Mouse (Mus musculus) kidney, adult 18-20 months (tissue): ENCODE measurements around the gene Smyd3.
A peak's percentile ranks its signal among the peaks of the same experiment; 100 is the strongest.

Experiments
- DNase-seq: peaks from one replicate; pipeline ENCODE4 v3.0.0; 2021

The Smyd3 gene

DNA sequence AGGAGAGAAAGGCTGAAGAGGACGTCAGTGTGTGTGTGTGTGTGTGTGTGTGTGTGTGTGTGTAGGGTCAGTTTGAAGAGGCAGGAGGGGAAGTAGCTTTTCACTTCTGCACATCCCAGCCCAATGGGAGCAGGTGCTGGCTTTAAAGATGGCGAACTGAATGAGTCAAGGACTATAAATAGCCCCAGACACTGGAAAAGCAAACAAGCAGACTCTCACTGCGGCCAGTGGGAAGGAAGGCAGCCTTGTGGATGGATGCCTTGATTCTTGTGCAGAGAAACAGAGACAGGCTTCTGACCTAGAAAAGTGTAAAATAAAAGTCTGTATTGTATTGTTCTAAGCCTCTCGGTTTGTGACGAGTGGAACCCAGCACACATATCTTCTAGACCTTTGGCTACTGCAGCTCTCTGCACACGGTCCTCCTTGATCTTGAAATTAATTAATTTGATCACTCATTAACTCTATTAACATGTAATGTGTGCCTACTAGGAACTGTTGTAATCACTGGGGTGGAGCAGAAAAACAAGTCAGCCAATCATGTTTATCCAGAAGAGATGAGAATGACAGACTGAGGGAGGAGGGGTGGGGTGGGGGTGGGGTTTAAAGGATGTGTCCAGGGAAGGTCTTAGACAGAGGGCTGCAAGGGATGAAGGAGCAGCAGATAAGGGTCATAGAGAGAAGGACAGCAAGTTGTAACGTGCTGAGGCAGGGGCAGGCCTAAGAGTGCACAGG, 463.3 kb downstream of the Smyd3 start:
- DNase-seq: peak; percentile 12

DNA sequence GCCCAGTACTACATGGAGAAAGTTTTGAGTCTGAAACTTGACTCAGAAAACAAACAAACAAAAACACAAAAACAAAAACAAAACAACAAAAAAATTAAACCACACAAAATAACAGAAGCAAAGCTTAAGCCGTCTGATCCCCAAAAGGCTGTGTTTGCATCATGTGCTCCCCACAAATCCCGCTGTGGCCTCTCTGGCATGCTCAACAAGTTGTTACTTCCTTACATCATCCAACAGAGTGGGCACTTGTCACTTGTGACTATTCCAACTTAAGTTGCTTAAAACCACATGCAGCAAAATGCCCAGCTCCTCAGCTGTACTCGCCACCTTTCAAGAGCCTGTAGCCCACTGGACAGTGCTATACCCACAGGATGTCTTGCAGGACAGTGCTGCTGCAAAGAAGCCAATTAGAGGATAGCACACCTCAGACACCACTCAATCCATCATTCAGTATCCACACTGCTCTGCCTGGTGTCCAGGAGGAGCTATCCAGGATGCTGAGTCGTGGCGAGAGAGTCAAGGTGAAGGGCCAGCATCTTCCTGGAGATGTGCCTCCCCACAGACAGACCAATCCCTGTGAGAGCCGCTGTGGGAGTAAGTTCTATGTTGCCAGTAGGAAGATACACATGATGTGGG, 465.2 kb downstream of the Smyd3 start:
- DNase-seq: no peak

DNA sequence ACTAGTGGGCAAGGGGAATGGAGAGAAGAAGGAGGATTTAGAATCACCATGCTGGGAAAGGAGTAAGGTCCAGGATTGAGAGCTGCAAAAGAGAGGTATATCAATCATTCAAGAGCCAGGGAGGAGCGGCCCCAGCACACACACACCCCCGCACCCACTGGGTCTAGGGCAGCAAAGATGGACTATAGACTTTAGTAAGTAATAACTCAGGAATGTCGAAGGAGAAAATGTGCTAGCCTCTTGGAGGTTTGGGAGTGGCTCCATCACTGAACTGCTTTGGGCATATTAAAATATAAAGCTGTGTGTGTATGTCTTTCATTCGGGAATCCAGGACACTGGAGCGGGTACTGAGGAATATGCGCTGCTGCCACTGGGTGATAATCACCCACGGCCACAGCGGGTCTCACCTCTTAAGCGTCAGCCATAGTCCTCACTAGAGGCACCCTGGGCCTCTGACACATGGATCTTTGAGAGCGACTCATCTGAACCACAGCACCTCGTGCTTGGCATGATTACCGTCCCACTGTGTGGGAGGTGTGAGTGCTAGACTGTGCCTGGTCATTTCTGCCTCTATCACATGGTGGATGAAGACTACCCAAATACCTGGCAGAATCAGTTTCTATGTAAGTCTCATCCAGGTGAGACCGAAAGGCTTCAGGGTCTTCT, 469.8 kb downstream of the Smyd3 start:
- DNase-seq: no peak

DNA sequence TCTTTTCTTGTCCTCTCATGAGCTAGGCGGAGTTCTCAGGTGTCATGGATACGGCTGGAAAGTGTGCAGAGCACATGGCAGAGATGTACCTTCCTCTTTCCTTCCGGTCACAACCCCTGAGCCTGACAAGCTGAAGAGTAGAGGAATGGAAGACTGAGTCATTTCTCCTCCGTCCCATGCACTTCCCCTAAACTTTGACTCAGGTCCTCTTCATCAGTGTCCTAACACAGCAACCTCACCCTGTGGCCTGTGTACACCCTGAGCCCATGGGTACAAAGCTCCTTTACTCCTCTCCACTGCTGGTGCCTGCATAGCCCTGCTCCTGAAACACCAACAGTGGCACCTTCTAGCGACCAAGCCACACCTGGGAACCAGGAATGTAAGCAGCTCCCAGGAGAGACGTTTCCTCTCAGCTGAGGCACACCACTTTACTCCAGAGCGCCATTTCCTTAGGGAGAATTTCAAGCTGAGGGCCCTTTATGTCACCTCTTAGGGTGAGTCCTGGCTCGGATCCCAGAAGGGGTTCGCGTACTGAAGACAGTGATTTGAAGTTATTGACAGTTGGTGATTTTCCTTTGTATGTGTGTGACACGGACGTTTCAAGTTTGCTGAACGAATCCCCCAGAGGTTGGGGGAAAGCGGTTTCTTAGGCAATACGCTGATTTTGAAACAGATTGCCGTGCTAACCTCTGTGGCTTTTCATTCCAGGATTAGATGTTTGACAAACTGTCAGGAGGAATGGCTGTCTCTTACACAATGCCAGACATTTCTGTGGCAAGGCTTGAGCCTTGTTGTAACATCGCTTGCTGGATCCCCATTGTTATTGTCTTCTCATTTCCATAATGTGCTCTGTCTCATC, 471.8 kb downstream of the Smyd3 start:
- no peak for DNase-seq

DNA sequence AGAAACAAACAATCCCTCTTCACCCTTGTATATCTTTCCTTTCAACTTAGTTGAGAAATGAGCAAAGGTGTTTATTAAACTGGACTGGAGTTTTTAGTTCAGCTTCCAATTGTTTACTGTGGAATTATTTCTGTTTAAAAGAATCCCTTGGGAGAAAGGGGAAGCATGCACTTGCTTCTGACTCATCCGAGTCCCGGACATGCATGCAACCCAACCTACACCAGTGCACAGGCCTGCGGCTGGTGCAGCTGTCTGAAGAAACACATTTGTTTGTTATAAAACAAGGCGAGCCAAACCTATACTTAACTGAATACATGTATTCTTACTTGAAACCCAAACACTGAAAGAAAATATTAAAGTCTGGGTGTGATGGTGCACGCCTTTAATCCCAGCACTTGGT, 473.7 kb downstream of the Smyd3 start:
- no peak for DNase-seq

DNA sequence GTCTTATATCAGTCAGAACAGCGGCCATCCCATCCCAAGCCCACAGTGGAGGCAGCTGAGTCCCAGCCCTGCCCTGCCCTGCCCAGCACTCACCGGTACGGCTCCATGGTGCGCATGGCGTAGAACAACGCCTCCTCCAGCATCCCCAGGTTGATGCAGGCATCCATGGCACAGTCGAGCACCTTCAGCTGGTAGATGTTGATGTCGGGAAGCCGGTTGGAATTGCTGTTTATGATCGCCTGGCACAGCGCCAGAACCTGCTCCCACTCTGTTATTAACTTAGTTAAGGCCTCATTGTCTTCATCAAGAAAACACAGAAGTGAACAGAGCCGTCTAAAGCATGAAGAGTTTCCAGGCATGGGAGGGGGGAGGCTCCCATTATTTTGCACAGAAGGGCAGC, 474.2 kb downstream of the Smyd3 start:
- no peak for DNase-seq

DNA sequence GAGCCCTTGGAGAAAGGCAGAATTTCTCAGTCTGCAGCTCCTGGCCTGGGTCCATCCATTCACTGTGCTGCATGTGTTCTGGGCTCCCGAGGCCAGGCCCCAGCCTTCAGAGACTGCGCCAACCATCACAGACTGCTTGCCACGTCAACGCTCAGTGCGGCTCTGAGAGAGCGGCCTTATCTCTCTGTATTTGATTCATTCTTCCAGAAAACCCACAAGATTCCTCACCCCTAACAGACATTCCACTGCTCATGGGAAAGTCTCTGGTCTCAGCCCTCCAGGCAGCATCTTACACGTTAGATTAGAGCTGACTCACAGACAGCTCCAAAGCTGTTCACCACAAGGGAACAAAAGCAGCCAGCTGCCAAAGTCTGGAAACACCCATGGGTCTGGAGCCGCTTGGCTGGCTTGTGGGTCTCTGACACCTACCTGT, 475.9 kb downstream of the Smyd3 start:
- DNase-seq: no peak

DNA sequence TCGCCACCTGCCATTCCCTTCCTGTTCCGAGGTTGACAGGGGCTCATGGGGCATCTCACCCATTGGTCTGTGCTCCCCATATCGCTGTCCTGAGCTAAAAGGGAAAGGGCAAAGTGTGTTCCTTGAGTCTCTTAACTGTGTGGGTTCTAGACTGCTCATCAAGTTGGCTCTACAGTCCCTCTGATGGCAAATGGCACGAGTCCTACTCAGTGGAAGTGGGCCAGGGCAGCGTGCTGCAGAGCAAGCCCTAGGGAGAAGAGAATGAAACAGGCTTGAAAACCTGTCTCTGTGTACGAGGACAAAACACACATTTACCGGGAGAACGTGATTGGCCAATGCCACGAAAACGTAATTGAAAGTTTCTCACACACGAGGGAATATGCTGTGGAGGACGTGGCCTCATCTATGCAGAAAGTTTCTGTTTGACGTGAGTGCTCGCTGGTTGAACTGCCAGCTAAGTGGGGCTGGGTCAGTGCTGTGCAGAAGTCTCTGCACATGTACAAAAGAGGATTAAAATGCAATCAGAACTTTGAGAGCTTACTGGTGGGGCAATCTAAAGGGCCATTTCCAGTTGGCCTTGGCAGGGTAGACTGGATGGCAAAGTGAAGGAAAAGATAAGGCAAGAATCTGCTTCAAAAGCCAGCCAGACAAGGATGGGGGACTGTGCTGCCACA, 476.5 kb downstream of the Smyd3 start:
- DNase-seq: no peak

DNA sequence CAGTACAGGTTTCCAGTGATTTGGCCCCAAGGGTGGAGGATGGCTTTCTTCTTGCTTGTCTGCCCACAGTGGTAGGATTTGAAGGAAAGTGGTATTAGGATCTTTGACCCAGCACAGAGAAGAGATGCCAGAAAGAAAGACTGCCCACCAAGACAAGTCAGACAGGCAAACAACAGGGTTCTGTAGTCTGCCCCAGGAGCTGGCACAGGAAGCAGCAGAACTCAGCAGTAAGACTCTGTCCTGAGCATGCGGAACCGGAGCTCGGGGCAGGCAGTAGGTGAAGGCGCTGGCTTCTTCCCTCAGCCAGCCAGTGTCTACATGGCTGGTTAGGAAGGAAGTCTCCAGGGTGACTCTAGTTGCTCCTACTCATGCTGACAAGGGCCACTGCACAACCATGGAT, 479.0 kb downstream of the Smyd3 start:
- no peak for DNase-seq

DNA sequence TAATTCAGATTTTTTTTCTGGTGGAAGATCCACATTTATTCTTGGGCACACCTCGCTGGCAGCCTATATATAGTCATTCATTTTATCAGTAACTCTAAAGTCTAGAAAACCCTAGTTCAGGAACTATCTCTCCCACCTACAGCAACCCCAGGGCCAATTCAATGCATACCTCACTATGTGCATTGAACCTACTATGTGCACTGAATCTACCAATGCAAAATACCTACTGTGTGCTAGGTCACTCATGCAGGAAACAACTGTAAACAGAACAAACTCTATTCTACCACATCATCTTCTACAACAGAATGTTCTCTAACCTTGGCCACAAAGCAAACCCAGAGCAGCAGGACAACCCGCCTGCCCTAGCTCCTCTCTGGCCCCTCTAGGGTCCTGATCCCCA, 484.9 kb downstream of the Smyd3 start:
- DNase-seq: no peak

DNA sequence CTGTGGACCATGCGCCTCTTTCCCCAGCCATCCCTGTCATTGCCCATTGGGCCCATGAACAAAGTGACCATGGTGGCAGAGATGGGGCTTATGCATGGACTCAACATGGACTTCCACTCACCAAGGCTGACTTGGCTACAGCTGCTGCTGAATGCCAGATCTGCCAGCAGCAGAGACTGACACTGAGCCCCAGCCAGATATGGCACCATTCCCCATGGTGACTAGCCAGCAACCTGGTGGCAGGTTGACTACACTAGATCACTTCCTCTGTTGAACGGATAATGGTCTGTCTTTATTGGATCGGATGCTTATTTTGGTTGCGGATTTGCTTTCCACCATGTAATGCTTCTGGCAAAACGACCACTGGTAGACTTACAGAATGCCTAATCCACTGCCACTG, 486.3 kb downstream of the Smyd3 start:
- no peak for DNase-seq

DNA sequence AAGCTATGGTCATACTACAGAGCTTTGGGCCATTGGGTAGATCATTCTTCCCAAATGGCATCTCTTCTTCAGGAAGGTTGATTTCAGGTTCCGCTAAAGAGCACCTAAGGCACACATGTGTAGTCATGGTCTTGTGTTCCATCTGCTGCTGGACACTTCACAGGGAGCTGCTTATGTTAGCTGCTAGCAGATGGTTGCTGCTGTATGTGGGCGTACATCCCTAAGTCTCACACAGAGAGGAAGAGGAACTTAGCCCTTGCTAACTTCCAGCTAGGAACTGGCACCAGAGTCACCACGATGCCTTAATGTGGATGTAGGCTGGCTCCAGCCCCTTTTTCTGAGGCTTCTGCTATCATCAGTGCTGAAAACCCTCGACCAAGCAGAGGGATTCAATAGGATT, 491.2 kb downstream of the Smyd3 start:
- no peak for DNase-seq

DNA sequence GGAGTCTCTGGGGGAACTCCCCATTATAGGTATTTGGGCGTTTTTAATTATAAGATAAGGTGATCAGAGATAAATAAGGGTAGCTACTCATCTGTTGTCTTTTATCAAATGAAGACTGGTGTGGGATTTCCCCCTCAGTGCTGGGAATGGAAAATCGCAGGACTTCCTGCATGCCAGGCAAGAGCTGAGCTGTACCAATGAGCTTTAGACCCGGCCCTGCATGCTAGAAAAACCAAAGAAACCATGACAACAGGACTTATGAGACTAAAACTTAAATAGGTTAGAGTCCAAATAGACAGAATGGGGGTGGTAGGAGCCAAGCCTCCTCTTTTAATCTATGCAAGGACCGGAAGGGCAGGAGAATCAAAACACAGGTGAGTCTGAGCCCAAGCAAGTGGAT, 492.7 kb downstream of the Smyd3 start:
- DNase-seq: no peak

DNA sequence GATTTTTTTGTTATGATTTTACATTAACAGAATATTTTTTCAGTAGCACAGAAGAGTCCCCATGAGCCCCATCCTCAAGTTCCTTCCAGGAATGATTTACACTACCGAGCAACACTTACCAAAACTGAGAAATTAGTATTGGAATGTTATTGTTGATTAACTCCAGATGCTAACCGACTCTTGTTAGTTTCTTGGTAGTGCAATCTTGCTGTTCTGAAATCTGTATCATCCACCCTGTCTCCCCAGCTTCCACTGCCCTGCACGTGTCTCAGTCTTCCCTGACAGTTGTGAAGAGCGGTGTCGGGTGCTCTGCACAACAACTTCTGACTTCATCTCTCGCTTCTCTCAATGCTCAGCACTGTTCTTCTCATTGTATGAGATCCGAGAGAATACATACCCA, 494.4 kb downstream of the Smyd3 start:
- DNase-seq: no peak

DNA sequence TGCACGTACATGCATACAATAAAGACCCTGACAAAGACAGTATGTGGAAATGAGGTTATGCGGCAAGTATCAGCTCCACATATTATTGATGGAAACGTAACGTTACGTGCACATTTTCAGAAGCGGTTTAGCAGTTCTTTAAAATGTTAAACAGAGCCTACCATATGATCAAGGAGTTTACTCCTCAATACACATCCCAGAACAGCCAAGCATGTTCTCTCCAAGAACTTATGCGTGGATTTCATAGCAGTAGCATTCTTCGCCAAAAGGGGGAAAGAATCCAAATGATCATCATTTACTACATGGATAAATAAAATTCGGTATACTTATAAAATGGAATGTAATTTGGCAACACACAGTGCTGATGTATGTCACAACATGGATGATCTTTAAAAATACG, 500.4 kb downstream of the Smyd3 start:
- no peak for DNase-seq

DNA sequence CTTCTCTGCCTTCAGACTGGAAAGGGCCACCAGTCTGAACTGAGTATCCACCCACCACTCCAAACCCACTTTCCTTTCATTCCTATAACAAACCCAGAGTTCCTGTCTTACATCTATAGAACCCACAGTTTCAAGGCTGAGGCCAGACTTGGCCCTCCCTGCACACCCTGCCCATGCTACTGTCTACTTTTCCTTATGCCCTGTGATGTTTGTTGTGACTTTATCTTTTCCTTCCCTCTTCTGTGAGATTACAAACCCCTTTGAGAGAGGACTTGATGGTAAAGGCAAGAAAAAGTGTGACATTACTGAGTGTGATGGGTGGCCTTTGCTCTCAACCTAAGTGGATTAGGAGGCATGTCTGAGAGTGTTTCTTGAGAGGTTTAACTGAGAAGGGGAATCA, 504.8 kb downstream of the Smyd3 start:
- no peak for DNase-seq

DNA sequence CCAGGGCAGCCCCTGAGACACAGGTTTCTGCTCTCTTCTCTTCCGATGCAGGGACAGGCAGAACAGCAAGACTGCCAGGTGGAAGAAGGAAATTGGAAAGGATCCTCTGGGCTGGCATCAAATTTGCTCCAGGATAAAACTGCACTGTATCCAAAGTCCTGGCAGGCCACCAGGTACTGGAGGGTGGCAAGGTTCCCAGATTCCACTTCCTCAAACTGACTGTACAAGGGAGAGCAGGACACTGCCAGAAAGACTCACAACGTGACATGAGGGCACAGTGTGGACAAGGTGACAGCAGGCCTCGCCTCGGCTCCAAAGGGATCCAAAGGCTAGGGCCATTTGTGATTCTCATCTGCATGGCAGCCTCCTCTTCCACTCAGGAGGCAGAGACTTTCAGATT, 505.6 kb downstream of the Smyd3 start:
- DNase-seq: peak; percentile 78

DNA sequence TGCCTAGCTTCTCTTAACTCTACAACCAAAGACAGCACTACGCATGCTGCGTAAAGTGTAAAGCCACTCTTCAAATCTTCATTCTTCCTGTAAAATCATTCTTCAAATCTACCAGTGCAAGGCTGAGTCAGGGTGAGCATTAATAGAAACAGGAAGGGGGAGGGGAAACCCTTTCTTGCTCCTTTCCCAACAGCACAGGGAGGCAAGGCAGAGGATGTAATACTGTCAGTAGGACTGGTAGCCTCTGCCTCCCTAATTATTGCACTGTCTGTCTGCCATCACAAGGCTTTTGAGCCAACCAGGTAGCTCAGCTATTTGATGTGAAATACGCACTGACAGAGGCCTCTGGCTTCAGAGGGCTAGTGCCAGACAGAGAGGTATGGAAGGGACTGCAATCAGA, 507.1 kb downstream of the Smyd3 start:
- no peak for DNase-seq

DNA sequence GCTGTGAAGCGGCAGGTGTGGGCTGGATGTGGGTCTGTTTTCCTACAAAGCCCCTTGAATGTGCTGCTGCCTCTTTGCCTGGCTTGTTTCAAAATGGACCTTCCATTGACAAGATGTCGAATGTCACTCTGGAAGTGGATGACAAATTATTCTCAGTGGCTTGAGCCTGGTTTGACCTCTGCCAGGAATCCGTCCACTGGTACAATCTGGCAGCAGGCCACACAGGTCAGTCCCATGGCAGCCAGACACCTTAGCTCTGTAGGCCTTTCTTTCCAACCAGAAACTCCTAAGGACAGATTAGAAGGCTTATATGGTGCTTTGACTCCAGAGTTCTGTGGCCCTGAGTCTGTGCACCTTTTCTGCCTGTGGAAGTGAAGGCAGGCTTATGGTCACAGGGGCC, 507.9 kb downstream of the Smyd3 start:
- peak; percentile 10 for DNase-seq

DNA sequence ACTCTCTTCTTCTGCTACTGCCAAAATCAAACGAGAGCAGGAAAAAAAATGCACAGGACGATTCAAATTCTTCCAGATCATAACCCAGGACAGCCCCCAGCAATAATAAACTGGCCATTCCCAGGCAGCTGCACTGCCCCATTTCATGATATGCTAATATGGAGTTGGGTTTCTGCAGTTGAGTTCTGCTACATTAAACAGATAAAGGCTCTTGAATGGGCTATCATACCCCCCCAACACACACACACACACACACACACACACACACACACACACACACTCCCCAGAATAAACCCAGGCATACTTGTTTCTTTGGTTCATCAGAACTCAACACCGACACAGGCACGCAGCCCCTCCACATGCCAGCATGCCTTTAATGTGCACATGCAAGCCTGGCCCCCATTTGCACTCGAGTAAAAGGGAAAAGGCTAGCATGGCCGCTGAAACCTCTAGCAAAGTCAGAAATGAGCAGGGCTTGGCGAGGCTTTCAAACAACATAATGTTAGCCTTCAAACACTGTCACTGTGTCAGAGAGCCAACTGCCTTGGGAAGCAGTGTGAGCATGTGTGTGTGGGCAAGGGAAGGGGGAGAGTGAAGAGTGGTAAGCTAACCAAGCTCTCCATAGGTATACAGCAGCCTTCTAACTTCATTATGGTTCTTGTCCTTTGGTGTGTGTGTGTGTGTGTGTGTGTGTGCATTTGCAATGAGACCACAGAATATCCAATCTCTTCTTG, 513.5 kb downstream of the Smyd3 start:
- no peak for DNase-seq

DNA sequence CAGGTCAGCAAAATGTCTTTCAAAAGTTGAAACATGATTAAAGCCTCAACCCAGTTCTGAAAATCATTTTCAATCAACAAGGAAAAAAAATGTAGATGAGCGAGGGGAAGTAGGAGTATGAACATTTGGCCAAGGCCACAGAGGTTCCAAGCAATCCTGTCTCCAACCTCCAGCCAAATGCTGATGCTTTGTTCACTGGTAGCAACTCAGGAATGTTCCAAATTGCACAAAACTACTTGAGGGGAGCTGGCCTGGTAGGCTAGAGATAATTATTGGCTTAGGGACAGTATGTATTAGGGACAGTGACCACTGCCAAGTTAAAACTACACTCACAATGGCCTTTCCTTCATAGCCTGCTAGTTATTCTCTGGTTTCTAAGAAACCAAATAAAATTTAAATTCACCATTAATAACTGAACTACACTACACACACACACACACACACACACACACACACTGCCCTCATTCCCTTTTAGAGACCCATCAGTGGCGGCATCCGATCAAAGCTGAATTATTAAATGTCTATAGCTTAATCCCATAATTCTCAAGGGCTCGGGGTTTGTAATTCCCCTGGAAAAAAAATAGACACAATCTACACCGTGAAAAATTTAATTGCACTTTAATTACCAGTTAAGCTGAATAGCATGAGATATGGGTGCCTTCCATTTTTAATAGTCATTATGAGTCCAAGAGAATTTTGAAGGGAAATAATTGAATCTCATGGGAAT, 514.3 kb downstream of the Smyd3 start:
- no peak for DNase-seq
